Mouse (Mus musculus) thymus, adult 2 months (tissue): ENCODE measurements around the gene Tbx15. TPM values are rescaled to one million over a fixed set of nuclear protein-coding genes. Genes with fewer than 3 reads are reported as not detected.

ENCODE experiments used
- DNase-seq: peaks from one replicate; pipeline ENCODE4 v3.0.0; 2021
- H3K27ac ChIP-seq: fragments of 200-500 bp; 2 replicates; pipeline ENCODE4 v1.5.1; 2012; ENCODE audit warnings: low read length, control low read depth; ENCODE audit not compliant: control insufficient read depth, insufficient read depth
- H3K27me3 ChIP-seq: fragments of 200-500 bp; 2 replicates; pipeline ENCODE4 v1.6.1; 2012; ENCODE audit warnings: mild to moderate bottlenecking, low read length, moderate library complexity, mixed read lengths; ENCODE audit not compliant: control insufficient read depth, insufficient read depth
- H3K36me3 ChIP-seq: fragments of 200-500 bp; 2 replicates; pipeline ENCODE4 v1.6.1; 2012; ENCODE audit warnings: mild to moderate bottlenecking, low read length, moderate library complexity; ENCODE audit not compliant: control insufficient read depth, insufficient read depth
- H3K4me1 ChIP-seq: fragments of 200-500 bp; replicated peaks from 2 replicates; pipeline ENCODE4 v1.6.1; 2012; ENCODE audit warnings: low read length; ENCODE audit not compliant: control insufficient read depth, insufficient read depth
- H3K4me3 ChIP-seq: fragments of 200-500 bp; 2 replicates; pipeline ENCODE4 v1.5.1; 2012; ENCODE audit warnings: mild to moderate bottlenecking, low read length, control low read depth, moderate library complexity; ENCODE audit not compliant: control insufficient read depth, insufficient read depth
- CTCF ChIP-seq: fragments of 200-500 bp; IDR thresholded peaks from 2 replicates; pipeline ENCODE4 v1.5.1; 2012; ENCODE audit warnings: mild to moderate bottlenecking, control low read depth, low read length, moderate library complexity, borderline replicate concordance; ENCODE audit not compliant: control insufficient read depth, poor library complexity, insufficient read depth; ENCODE audit errors: extremely low read depth
- POLR2A ChIP-seq: fragments of 200-500 bp; IDR thresholded peaks from 2 replicates; pipeline ENCODE4 v1.6.1; 2012; ENCODE audit warnings: mild to moderate bottlenecking, low read length, control low read depth, moderate library complexity; ENCODE audit not compliant: control insufficient read depth, poor library complexity, insufficient read depth; ENCODE audit errors: extremely low read depth
- whole genome bisulfite sequencing: fragments of 180-500 bp; shearing (Covaris S2); methylation state at CpG from one replicate; pipeline ENCODE4 v1.1.7; 2018; 5-methylcytosine and 5-hydroxymethylcytosine counted together
- polyA plus RNA-seq: library from polyadenylated mRNA; depleted of rRNA; stranded (reverse); fragments of >200 nt; gene quantifications from 2 replicates; pipeline ENCODE4 v1.2.3, GENCODE M21; 2012; rRNA removed

The Tbx15 gene
- polyA plus RNA-seq, 1 experiment: 0.34 TPM

DNA sequence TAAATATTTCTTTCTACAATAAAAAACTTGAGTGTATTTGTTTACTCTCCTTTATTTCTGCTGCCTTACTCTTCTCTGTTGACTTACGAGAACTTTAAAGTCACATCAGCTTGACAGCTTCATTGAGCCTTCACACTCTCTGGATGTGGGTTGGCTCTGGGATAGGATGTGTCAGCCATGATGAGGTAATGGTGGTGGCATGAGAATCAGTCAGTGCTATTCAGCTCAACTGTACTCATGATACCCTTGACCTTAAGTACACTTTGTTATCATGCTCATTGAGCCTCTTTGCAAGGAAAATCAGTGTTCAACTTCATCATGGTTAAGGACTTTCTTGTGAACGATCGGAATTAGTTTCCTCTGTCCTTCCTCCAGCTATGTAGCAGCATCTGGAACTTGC lies 99.8 kb downstream of the Tbx15 start:
- Histone ChIP-seq H3K27ac (no peak overlapping the region), H3K4me3 (no peak overlapping the region), H3K36me3 (no peaks in the 10 kb centered on the region), H3K27me3 (no peaks in the 10 kb centered on the region), H3K4me1 (no peaks in the 10 kb centered on the region)
- TF ChIP-seq POLR2A (no peak), CTCF (no peak)
- DNase-seq: no peak
- WGBS: 97% methylated on average over 3 of the region's 3 CpGs

DNA sequence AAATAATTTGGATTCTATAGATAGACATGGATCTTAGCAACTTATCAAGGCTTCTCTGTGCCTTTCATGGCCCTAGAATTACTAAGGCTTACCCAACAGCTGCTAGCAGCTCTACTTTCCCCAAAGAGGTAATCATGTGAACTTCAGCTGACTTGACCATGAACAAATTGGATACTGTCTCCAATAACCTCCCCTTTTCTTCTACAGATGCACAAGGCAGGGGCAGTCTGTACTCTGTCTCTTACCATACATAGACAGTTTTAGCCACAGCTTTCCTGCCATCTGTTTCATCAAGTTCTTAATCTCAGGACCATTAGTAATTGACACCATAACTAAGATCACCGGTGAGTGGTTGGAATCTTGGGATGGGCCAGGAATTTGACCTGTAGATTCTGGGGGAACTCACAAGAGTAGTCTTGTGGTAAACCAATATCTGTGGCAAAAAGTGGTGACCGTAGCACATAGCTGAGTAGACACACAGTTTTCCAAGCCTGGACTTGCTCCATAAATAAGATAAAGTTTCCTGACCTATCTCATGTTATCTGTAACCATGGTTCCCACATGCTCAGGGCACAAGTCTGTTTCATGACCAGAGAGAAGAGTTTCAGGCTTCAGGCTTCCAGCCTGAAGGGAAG lies 139.6 kb downstream of the Tbx15 start:
- no peak for TF ChIP-seq POLR2A
- TF ChIP-seq CTCF: no peak
- Histone ChIP-seq H3K36me3 (no peaks in the 10 kb centered on the region), H3K27ac (no peak overlapping the region), H3K27me3 (no peaks in the 10 kb centered on the region), H3K4me1 (no peaks in the 10 kb centered on the region), H3K4me3 (no peak overlapping the region)
- no peak for DNase-seq
- WGBS: 88% methylated on average over 2 of the region's 2 CpGs

DNA sequence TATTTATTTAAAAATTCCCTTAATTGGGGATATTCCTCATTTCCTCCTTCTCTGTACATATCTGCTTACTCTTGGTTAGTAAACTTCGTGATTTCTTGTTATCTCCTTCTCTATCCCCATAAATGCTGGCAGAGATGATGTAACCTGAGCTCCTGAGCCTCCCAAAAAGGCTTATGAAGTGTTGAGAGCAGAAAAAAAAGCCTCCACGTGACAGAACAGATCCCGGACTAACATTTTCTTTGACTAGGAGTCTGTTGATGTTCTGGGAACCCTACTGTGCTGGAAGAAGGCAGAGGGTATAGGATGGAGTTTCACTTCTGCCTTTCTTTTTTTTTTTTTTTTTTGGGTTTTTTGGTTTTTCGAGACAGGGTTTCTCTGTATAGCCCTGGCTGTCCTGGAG lies 146.9 kb downstream of the Tbx15 start:
- Histone ChIP-seq H3K27ac (no peak overlapping the region), H3K27me3 (no peaks in the 10 kb centered on the region), H3K4me1 (no peaks in the 10 kb centered on the region), H3K36me3 (no peaks in the 10 kb centered on the region), H3K4me3 (no peak overlapping the region)
- TF ChIP-seq POLR2A (no peak), CTCF (no peak)
- no peak for DNase-seq
- WGBS: 60% methylated on average over 3 of the region's 4 CpGs

Other genes with a start within 250 kb of the Tbx15 start
- 6.0 and 6.1 TPM in 2 replicates for gene Wars2, start 99.3 kb upstream of the Tbx15 start, polyA plus RNA-seq